Mouse (Mus musculus) intestine, postnatal 0 days (tissue): ENCODE results near the gene Iqschfp. TPM values are rescaled to one million over a fixed set of nuclear protein-coding genes. Genes with fewer than 3 reads are reported as not detected.

Experiments used
- ATAC-seq: fragments of 200-750 bp; cut with Nextera tagmentation; 2 replicates; pipeline ENCODE4 v1.8.0; 2017; ENCODE audit warnings: mild to moderate bottlenecking, moderate TSS enrichment, moderate library complexity
- H3K27ac ChIP-seq: fragments of 300-500 bp; sonication (generic); 2 replicates; pipeline ENCODE4 v1.5.1; 2014; ENCODE audit warnings: mild to moderate bottlenecking, low read depth, low read length, moderate library complexity
- H3K27me3 ChIP-seq: fragments of 300-500 bp; sonication (generic); replicated peaks from 2 replicates; pipeline ENCODE4 v1.6.1; 2014; ENCODE audit warnings: low read length, mixed read lengths; ENCODE audit not compliant: control insufficient read depth, insufficient read depth
- H3K36me3 ChIP-seq: fragments of 300-500 bp; sonication (generic); 2 replicates; pipeline ENCODE4 v1.6.1; 2014; ENCODE audit warnings: mild to moderate bottlenecking, moderate library complexity; ENCODE audit not compliant: control insufficient read depth, insufficient read depth
- H3K4me1 ChIP-seq: fragments of 300-500 bp; sonication (generic); replicated peaks from 2 replicates; pipeline ENCODE4 v1.6.1; 2014; ENCODE audit warnings: antibody characterized with exemption, low read length, mixed read lengths; ENCODE audit not compliant: control insufficient read depth, insufficient read depth
- H3K4me2 ChIP-seq: fragments of 300-500 bp; sonication (generic); replicated peaks from 2 replicates; pipeline ENCODE4 v1.6.1; 2014; ENCODE audit warnings: low read depth, mild to moderate bottlenecking, moderate library complexity
- H3K4me3 ChIP-seq: fragments of 300-500 bp; sonication (generic); 2 replicates; pipeline ENCODE4 v1.5.1; 2014; ENCODE audit warnings: low read depth, low read length
- H3K9ac ChIP-seq: fragments of 300-500 bp; sonication (generic); 2 replicates; pipeline ENCODE4 v1.6.1; 2014; ENCODE audit warnings: mild to moderate bottlenecking, low read depth, low read length
- H3K9me3 ChIP-seq: fragments of 300-500 bp; sonication (generic); 2 replicates; pipeline ENCODE4 v1.6.1; 2016; ENCODE audit warnings: mixed run types; ENCODE audit not compliant: control insufficient read depth
- CTCF ChIP-seq: sonication (generic); IDR thresholded peaks from 2 replicates; pipeline ENCODE4 v1.5.1; 2016; ENCODE audit warnings: low read depth, mild to moderate bottlenecking, control low read depth, antibody characterized with exemption, moderate library complexity
- WGBS: fragments of 180-500 bp; shearing (Covaris S2); extraction: QIAGEN DNeasy Blood & Tissue Kit; methylation state at CpG from one replicate; pipeline ENCODE4 v1.1.7; 2014; 5-methylcytosine and 5-hydroxymethylcytosine counted together
- polyA plus RNA-seq: library from polyadenylated mRNA; unstranded; fragments of >200 nt; fragmentation: Nextera tagmentation; extraction: Ambion mirVana; gene quantifications from 2 replicates; pipeline ENCODE4 v1.2.1, GENCODE M21; 2015

Iqschfp gene
- polyA plus RNA-seq, 1 experiment from 2014 or later: 0.37 TPM

DNA sequence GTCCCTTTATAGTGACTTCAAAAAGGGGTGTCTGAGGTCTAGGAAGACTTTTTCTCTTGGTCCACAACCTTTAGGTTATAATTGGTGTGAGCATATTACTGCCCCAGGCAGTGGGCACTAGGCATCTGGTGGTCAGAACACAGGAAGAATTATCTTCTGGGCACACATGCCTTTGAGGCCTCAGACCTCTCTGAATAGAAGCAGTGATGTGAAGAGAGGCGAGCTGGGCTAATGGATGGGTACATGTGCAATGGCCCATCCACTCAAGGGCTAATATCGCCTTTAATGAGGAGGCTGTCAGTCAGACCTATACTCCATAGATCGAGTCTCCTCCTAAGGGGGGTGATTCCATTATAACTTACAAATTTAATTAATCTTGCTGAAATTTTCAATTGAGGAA lies 7.7 kb upstream of the Iqschfp start:
- no peak overlapping the region for H3K4me3 ChIP-seq
- H3K36me3 ChIP-seq: no peaks in the 10 kb centered on the region
- no peak overlapping the region for H3K9ac ChIP-seq
- WGBS: 75% methylated on average over 3 of the region's 3 CpGs
- H3K4me1 ChIP-seq: no peaks in the 10 kb centered on the region
- no peaks in the 10 kb centered on the region for H3K27me3 ChIP-seq
- no peaks in the 10 kb centered on the region for H3K9me3 ChIP-seq
- H3K27ac ChIP-seq: no peak overlapping the region
- H3K4me2 ChIP-seq: no peak overlapping the region
- no peak for ATAC-seq
- no peak for TF ChIP-seq CTCF

GRCm38 (mm10) chr3:67886176-67886575 lies 5.9 kb upstream of the Iqschfp start:
- Histone ChIP-seq H3K9me3 (no peaks in the 10 kb centered on the region), H3K4me2 (no peak overlapping the region), H3K27me3 (no peaks in the 10 kb centered on the region), H3K9ac (no peak overlapping the region), H3K27ac (no peak overlapping the region), H3K36me3 (no peaks in the 10 kb centered on the region), H3K4me3 (no peak overlapping the region), H3K4me1 (no peaks in the 10 kb centered on the region)
- no peak for ATAC-seq
- no peak for TF ChIP-seq CTCF
- WGBS: 76% methylated on average over 1 of the region's 1 CpGs

- Histone ChIP-seq H3K4me3 (no peak overlapping the region), H3K4me2 (no peak overlapping the region), H3K36me3 (no peaks in the 10 kb centered on the region), H3K9ac (no peak overlapping the region), H3K9me3 (no peaks in the 10 kb centered on the region), H3K27me3 (no peaks in the 10 kb centered on the region), H3K4me1 (no peaks in the 10 kb centered on the region), H3K27ac (no peak overlapping the region)
- no peak for TF ChIP-seq CTCF
- no peak for ATAC-seq
Measured at GRCm38 (mm10) chr3:67887251-67887650, 4.8 kb upstream of the Iqschfp start.

DNA sequence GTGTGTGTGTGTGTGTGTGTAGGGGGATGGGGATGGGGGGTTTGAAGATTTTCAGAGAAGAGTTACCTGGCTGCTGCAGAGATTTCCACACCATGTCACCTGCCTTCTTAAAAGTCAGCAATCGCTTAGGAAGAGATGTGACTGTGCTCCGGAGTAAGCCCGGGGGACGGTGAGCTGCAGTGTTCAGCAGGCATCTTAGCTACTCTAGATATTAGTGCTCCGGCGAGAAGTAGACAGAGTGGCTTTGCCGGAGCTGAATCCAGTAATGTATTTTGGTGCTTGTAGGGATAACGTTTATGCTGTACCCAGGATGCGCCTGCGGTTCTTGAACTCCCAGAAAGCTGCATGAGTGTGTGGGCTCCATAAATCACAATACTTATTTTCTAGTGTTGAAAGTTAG lies 736 bp downstream of the Iqschfp start:
- H3K4me1 ChIP-seq: no peaks in the 10 kb centered on the region

DNA sequence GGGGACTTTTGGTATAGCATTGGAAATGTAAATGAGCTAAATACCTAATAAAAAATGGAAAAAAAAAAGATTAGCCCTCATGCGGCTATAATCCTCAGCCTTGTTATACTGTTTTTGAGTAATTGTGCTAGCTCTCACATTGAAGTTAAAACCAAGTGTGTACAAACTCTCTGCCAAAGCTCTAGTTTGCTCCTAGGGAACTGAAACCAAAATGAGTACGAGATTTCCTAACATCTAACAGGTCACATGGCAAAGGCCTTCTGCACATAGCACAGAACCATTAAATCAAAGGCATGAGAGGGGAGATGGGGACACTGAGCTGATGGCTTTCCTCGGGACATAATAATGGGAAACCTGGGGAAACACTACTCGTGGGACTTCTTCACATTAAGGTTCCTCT lies 10.5 kb downstream of the Iqschfp start:
- Histone ChIP-seq H3K4me2 (no peak overlapping the region), H3K4me3 (no peak overlapping the region), H3K4me1 (no peaks in the 10 kb centered on the region), H3K9ac (no peak overlapping the region), H3K27ac (no peak overlapping the region), H3K9me3 (no peaks in the 10 kb centered on the region), H3K36me3 (no peaks in the 10 kb centered on the region), H3K27me3 (no peaks in the 10 kb centered on the region)
- WGBS: 74% methylated on average over 4 of the region's 4 CpGs
- no peak for TF ChIP-seq CTCF
- ATAC-seq: no peak

More for the DNA sequence above, 736 bp downstream of the Iqschfp start:
- no peak overlapping the region for H3K4me3 ChIP-seq
- no peak for TF ChIP-seq CTCF
- H3K36me3 ChIP-seq: no peaks in the 10 kb centered on the region
- no peak overlapping the region for H3K4me2 ChIP-seq
- ATAC-seq: no peak
- 84% methylated on average over 10 of the region's 10 CpGs for WGBS
- no peaks in the 10 kb centered on the region for H3K27me3 ChIP-seq
- H3K27ac ChIP-seq: no peak overlapping the region
- H3K9ac ChIP-seq: no peak overlapping the region
- no peaks in the 10 kb centered on the region for H3K9me3 ChIP-seq

GRCm38 (mm10) chr3:67908586-67908985 lies 16.6 kb downstream of the Iqschfp start:
- ATAC-seq: no peak
- no peak overlapping the region for H3K9ac ChIP-seq
- no peak overlapping the region for H3K4me2 ChIP-seq

DNA sequence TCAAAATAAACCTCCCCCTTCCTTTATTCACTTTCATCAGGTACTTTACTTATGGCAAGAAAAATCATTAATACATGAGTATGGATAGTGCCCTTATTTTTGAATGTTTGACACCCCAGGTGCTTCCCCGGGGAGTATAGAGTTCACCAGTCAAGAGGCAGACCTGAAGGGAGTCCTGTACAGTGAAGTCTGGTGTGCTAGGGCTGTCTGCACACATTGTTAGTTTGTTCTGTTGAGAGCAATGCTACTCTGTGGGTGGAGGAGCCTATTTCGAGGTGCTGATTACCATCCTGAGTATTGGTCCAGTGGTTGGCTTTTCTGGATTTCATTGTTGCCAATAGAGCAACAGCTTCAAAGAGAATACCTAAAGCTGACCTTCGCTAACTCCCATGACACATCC lies 26.1 kb downstream of the Iqschfp start:
- WGBS: 83% methylated on average over 3 of the region's 3 CpGs
- no peaks in the 10 kb centered on the region for H3K9me3 ChIP-seq
- ATAC-seq: no peak
- TF ChIP-seq CTCF: no peak
- no peaks in the 10 kb centered on the region for H3K4me1 ChIP-seq
- H3K9ac ChIP-seq: no peak overlapping the region
- no peak overlapping the region for H3K4me3 ChIP-seq
- no peaks in the 10 kb centered on the region for H3K36me3 ChIP-seq
- no peak overlapping the region for H3K27ac ChIP-seq
- H3K4me2 ChIP-seq: no peak overlapping the region
- no peaks in the 10 kb centered on the region for H3K27me3 ChIP-seq

More at GRCm38 (mm10) chr3:67908586-67908985, 16.6 kb downstream of the Iqschfp start:
- H3K27ac ChIP-seq: no peak overlapping the region
- no peaks in the 10 kb centered on the region for H3K27me3 ChIP-seq
- H3K36me3 ChIP-seq: no peaks in the 10 kb centered on the region
- no peak for TF ChIP-seq CTCF
- no peaks in the 10 kb centered on the region for H3K9me3 ChIP-seq
- no peak overlapping the region for H3K4me3 ChIP-seq
- 70% methylated on average over 2 of the region's 2 CpGs for WGBS
- H3K4me1 ChIP-seq: no peaks in the 10 kb centered on the region
